Mouse (Mus musculus) lung, postnatal 25 days (tissue): Measurements from ENCODE around the gene Drd5.
A peak's percentile ranks its signal among the peaks of the same experiment; 100 is the strongest.

Experiments used
- DNase-seq: peaks from one replicate; pipeline ENCODE4 v3.0.0; 2022; ENCODE audit warnings: low spot score

The Drd5 gene

DNA sequence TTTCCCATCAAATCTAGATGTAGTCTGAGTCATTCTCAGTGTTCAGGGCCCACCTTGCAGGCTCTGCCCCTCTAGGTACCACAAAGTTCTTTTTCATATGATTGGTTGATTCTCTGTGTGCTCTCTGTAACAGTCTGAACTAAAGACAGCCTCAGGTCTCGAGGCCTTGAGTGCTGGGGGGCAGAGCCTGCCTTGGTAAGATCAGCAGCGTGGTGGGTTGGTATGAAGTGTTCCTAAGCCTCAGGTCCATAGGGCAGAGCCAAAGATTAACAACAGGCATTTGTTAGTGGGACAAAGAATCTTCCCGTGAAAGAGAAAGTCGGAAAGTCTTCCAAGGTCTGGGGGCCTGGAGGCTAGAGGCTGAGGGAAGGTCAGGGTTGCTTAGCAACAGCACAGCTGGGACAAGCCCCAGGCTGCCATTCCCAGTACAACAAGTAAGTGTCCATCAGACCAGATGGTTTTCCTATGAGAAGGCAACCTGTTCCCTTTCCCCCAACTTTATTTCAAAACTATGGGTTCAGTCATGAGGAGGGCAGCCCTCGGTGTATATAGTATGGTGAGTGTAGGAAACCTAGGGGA is 31.3 kb downstream of the Drd5 start:
- DNase-seq, result no peak

GRCm38 (mm10) chr5:38356927-38357326 is 37.8 kb downstream of the Drd5 start:
- DNase-seq, result no peak

GRCm38 (mm10) chr5:38359716-38360115 is 40.5 kb downstream of the Drd5 start:
- DNase-seq, result no peak

GRCm38 (mm10) chr5:38364396-38364795 is 45.2 kb downstream of the Drd5 start:
- no peak for DNase-seq

GRCm38 (mm10) chr5:38365521-38365920 is 46.4 kb downstream of the Drd5 start:
- DNase-seq, result no peak

GRCm38 (mm10) chr5:38366650-38367470 is 47.7 kb downstream of the Drd5 start:
- peak; percentile 12 for DNase-seq

DNA sequence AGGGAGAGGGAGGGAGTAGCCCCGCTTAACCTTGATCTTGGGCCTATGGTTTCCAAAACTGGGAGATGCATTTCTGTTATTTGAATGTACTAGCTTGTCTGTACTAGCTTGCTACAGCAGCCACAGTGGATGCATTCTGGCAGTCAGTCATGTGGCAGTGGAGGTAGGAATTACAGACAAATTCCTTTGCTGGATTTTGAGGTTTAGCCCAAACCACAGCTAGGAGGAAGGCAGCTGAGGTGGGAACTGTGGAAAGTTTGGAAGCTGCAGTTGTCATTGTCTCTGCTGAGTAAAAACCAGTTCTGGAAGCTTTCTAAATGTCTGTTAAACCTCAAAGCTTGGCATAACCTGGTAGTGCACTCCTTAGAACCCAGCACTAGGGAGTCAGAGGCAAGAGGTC is 52.1 kb downstream of the Drd5 start:
- DNase-seq, result no peak
